Mouse (Mus musculus): ENCODE measurements around the gene Zfp790. TPM values are rescaled to one million over a fixed set of nuclear protein-coding genes. Genes with fewer than 3 reads are reported as not detected.
"Not testable (repeated sequence)": the region's sequence is repeated elsewhere in the genome, so short reads cannot be mapped to it uniquely, and the experiment has no call there.

Zfp790 gene
- total RNA-seq, 1 experiment from 2014 or later = 13.8 TPM

- ATAC-seq (replicated peaks in 1 of 2; ENCODE audit: insufficient read depth in 1 of 2, low FRiP score in 2 of 2, low TSS enrichment in 1 of 2, low read depth in 1 of 2, poor library complexity in 2 of 2, severe bottlenecking in 2 of 2) = no peak
These were observed 12.1 kb downstream of the Zfp790 start for GRCm38 (mm10) chr7:29828001-29828400.

GRCm38 (mm10) chr7:29829804-29830203, 13.9 kb downstream of the Zfp790 start:
- ATAC-seq (replicated peaks in 1 of 2; ENCODE audit: insufficient read depth in 1 of 2, low FRiP score in 2 of 2, low TSS enrichment in 1 of 2, low read depth in 1 of 2, poor library complexity in 2 of 2, severe bottlenecking in 2 of 2) = no peak

- no peak for ATAC-seq (replicated peaks in 1 of 2; ENCODE audit: insufficient read depth in 1 of 2, low FRiP score in 2 of 2, low TSS enrichment in 1 of 2, low read depth in 1 of 2, poor library complexity in 2 of 2, severe bottlenecking in 2 of 2)
These were observed 20.9 kb downstream of the Zfp790 start for GRCm38 (mm10) chr7:29836816-29837215.

- no peak for ATAC-seq (replicated peaks in 1 of 2; ENCODE audit: insufficient read depth in 1 of 2, low FRiP score in 2 of 2, low TSS enrichment in 1 of 2, low read depth in 1 of 2, poor library complexity in 2 of 2, severe bottlenecking in 2 of 2)
These were observed 23.3 kb downstream of the Zfp790 start for GRCm38 (mm10) chr7:29839256-29839655.

- ATAC-seq (replicated peaks in 1 of 2; ENCODE audit: insufficient read depth in 1 of 2, low FRiP score in 2 of 2, low TSS enrichment in 1 of 2, low read depth in 1 of 2, poor library complexity in 2 of 2, severe bottlenecking in 2 of 2) = no peak
These were observed 26.2 kb downstream of the Zfp790 start for GRCm38 (mm10) chr7:29842105-29842504.

- no peak for ATAC-seq (replicated peaks in 1 of 2; ENCODE audit: insufficient read depth in 1 of 2, low FRiP score in 2 of 2, low TSS enrichment in 1 of 2, low read depth in 1 of 2, poor library complexity in 2 of 2, severe bottlenecking in 2 of 2)
These were observed 28.7 kb downstream of the Zfp790 start for GRCm38 (mm10) chr7:29844616-29845015.

GRCm38 (mm10) chr7:29852831-29853218, 36.9 kb downstream of the Zfp790 start:
- ATAC-seq (replicated peaks in 1 of 2; ENCODE audit: insufficient read depth in 1 of 2, low FRiP score in 2 of 2, low TSS enrichment in 1 of 2, low read depth in 1 of 2, poor library complexity in 2 of 2, severe bottlenecking in 2 of 2) = no peak

- ATAC-seq (replicated peaks in 1 of 2; ENCODE audit: insufficient read depth in 1 of 2, low FRiP score in 2 of 2, low TSS enrichment in 1 of 2, low read depth in 1 of 2, poor library complexity in 2 of 2, severe bottlenecking in 2 of 2) = peak; percentile 99 to 100
These were observed 37.4 kb downstream of the Zfp790 start, which contains the start of gene Zfp940 for GRCm38 (mm10) chr7:29853219-29853842. Gene Zfp940, minus strand, starts transcription at chr7:29853669.

- ATAC-seq (replicated peaks in 1 of 2; ENCODE audit: insufficient read depth in 1 of 2, low FRiP score in 2 of 2, low TSS enrichment in 1 of 2, low read depth in 1 of 2, poor library complexity in 2 of 2, severe bottlenecking in 2 of 2) = peak; percentile 99
These were observed 43.9 kb downstream of the Zfp790 start, which contains the start of gene Zfp420 for GRCm38 (mm10) chr7:29859532-29860517. Gene Zfp420, plus strand, starts transcription at chr7:29859979.

- no peak for ATAC-seq (replicated peaks in 1 of 2; ENCODE audit: insufficient read depth in 1 of 2, low FRiP score in 2 of 2, low TSS enrichment in 1 of 2, low read depth in 1 of 2, poor library complexity in 2 of 2, severe bottlenecking in 2 of 2)
These were observed 45.7 kb downstream of the Zfp790 start for GRCm38 (mm10) chr7:29861660-29862059.

- no peak for ATAC-seq (replicated peaks in 1 of 2; ENCODE audit: insufficient read depth in 1 of 2, low FRiP score in 2 of 2, low TSS enrichment in 1 of 2, low read depth in 1 of 2, poor library complexity in 2 of 2, severe bottlenecking in 2 of 2)
These were observed 58.3 kb downstream of the Zfp790 start for GRCm38 (mm10) chr7:29874256-29874655.

GRCm38 (mm10) chr7:29877561-29877960, 61.6 kb downstream of the Zfp790 start:
- not testable (repeated sequence) for ATAC-seq (replicated peaks in 1 of 2; ENCODE audit: insufficient read depth in 1 of 2, low FRiP score in 2 of 2, low TSS enrichment in 1 of 2, low read depth in 1 of 2, poor library complexity in 2 of 2, severe bottlenecking in 2 of 2)

GRCm38 (mm10) chr7:29880056-29880455, 64.1 kb downstream of the Zfp790 start:
- no peak for ATAC-seq (replicated peaks in 1 of 2; ENCODE audit: insufficient read depth in 1 of 2, low FRiP score in 2 of 2, low TSS enrichment in 1 of 2, low read depth in 1 of 2, poor library complexity in 2 of 2, severe bottlenecking in 2 of 2)

Other genes starting within 250 kb of the Zfp790 start
- gene Catsperg2, start 89.1 kb upstream of the Zfp790 start, total RNA-seq (2017) = not detected in 2 replicates
- gene Zfp84, start 47.6 kb upstream of the Zfp790 start, total RNA-seq (2017) = 22.1 and 29.1 TPM in 2 replicates
- gene Zfp30, start 32.1 kb upstream of the Zfp790 start, total RNA-seq (2017) = 2.4 and 3.9 TPM in 2 replicates
- gene Zfp940, start 37.6 kb downstream of the Zfp790 start, total RNA-seq (2017) = 6.1 and 7.4 TPM in 2 replicates
- gene Zfp420, start 43.9 kb downstream of the Zfp790 start, total RNA-seq (2017) = 2.6 and 6.1 TPM in 2 replicates
- 11.9 and 20.2 TPM in 2 replicates for gene Zfp27, start 90.5 kb downstream of the Zfp790 start, total RNA-seq (2017)
- 2.2 and 4.5 TPM in 2 replicates for gene Zfp383, start 92.1 kb downstream of the Zfp790 start, total RNA-seq (2017)
- 11.7 and 15.1 TPM in 2 replicates for gene Zfp74, start 138.0 kb downstream of the Zfp790 start, total RNA-seq (2017)
- gene Zfp568, start 167.8 kb downstream of the Zfp790 start, total RNA-seq (2017) = 21.7 and 23.1 TPM in 2 replicates
- 3.5 and 4.3 TPM in 2 replicates for gene Zfp14, start 235.3 kb downstream of the Zfp790 start, total RNA-seq (2017)